Mouse (Mus musculus) right cerebral cortex, postnatal 25 days (tissue): ENCODE measurements at regions not wholly inside any gene's neighbourhood (a gene's known extent, or its start where the extent isn't known, plus 50 kb on each side); places are given as distances from the start of the nearest gene placed in this dataset.

ENCODE experiments used
- DNase-seq: peaks from one replicate; pipeline ENCODE4 v3.0.0; 2022

DNA sequence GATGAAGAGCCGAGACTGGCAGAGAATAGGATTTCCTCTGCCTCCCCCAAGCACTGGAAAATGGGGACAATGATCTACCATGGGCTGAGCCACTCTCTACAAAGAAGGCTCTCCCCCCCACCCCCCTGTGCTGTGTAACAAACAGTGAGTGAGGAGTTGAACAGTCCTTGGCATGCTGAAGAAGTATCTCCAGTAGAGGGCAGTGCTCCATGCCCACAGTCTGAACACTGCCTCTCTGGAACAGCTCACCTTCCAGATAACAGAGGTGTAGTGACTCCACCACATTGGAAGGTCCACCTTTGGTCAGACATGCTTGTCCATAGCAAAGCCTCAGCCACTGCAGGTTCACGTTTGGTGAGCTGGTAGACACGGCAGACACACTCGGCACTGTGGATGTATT is 85.2 kb upstream of the Bach2 start:
- DNase-seq = no peak

GRCm38 (mm10) chr4:32156965-32157364 is 81.6 kb upstream of the Bach2 start:
- no peak for DNase-seq

- DNase-seq = no peak
These were observed 80.2 kb upstream of the Bach2 start for GRCm38 (mm10) chr4:32158451-32158850.

- DNase-seq = no peak
These were observed 79.7 kb upstream of the Bach2 start for GRCm38 (mm10) chr4:32158886-32159285.

DNA sequence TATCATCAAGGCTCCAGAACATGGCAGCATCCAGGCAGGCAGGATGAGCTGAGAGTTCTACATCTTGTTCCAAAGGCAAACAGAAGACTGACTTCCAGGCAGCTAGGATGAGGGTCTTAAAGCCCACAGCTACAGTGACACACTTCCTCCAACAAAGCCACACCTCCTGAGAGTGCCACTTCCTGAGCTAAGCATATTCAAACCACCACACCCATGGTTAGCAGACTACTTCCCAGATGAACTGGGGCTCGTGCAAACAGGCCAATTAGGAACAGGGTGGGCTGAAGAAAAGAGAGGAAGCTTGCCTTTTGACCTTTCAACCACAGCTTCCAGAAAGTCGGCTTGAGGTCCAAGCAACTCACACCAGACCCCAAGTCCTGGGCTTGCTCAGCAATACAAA is 77.8 kb upstream of the Bach2 start:
- no peak for DNase-seq

- DNase-seq = no peak
These were observed 76.5 kb upstream of the Bach2 start for GRCm38 (mm10) chr4:32161871-32162656.

DNA sequence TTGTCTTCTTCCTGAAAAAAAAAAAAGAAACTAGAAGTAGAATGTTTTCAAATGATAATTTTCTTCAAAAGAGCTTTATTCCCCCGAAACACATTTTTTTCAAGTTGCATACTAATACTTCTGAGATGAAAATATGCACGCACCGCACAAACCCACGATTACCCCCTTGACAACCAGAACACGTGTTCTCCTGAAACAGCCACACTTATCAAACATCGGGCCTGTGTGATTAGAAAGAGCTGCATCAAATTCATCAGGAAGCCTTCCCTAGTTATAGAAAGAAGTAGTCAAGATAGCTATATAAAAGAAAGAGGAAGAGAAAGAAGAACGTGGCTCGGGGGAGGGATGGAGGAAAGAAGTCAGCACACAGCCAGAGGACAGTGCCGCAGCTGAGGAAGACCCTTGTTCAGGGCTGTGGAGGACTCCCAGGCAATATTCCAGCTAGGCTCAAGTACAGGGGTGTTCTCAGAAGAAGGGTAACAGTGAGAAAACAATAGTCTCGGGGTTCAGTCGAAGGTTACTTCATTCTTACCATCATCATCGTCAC is 75.8 kb upstream of the Bach2 start:
- no peak for DNase-seq

GRCm38 (mm10) chr4:32164081-32164641 is 74.4 kb upstream of the Bach2 start:
- no peak for DNase-seq

- DNase-seq = no peak
These were observed 73.8 kb upstream of the Bach2 start for GRCm38 (mm10) chr4:32164736-32165241.

DNA sequence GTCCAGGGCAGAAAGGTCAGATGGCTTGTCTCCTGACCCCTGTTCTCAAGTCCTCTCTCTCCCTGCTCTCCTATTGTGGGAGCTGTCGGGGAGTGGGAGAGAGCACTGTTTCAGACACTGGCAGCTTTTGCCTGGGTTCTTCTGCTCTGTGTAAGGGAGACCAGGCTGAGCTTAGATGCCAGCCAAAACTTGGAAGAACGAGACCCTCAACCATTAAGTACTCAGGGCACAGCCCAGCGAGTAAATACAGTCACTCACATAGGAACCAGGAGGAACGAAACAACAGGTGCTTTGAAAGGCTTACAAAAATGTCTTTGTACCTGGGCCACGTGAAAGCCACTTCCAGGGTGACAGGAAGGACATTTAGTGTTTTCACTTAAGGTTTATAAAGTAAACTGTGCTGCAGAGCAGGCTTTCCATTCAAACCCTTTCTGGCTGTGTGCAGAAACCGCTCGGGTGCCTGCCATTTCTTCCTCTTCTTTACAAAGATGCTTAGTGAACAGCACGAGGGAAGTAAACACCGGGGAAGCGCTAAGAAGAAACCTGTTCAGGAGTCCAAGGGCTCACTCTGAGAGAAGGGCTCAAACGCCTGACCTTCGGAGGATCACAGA is 72.6 kb upstream of the Bach2 start:
- DNase-seq = no peak

- DNase-seq = no peak
These were observed 71.5 kb upstream of the Bach2 start for GRCm38 (mm10) chr4:32167151-32167550.

DNA sequence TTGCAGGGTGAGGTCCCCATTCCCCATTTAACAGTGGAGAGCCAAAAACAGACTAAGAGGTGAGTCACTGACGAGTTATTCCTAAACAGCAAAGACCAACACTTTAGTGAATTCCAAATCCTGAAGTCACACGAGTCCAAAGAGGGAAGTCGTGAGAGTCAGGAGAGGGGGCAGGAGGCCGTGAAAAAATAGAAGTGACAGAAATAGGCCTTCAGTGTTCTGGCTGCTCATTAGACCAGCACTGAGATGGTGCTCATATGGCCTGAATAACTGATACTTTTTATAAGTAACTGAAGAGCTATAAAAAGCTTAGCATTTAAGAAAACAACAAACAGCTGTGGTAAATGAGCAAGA is 68.5 kb upstream of the Bach2 start:
- DNase-seq = no peak

- no peak for DNase-seq
These were observed 68.0 kb upstream of the Bach2 start for GRCm38 (mm10) chr4:32170460-32171192.

- DNase-seq = no peak
These were observed 67.3 kb upstream of the Bach2 start for GRCm38 (mm10) chr4:32171291-32171690.

DNA sequence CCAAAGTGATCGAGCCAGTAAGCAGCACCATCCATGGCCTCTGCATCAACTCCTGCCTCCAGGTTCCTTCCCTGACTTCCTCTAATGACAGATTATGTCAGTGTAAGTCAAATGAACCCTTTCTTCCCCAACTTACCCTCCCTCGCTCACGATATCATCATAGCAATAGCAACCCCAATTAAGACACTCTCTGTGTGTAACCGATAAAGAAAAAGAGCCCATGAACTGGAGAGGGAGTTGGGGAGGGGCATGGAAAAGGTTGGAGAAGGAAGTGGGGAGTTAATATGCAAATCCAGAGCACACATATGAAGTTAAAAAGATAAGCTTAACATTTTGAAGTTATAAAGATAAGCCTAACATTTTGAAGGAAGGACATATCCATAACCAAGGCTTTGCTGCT is 65.6 kb upstream of the Bach2 start:
- no peak for DNase-seq

DNA sequence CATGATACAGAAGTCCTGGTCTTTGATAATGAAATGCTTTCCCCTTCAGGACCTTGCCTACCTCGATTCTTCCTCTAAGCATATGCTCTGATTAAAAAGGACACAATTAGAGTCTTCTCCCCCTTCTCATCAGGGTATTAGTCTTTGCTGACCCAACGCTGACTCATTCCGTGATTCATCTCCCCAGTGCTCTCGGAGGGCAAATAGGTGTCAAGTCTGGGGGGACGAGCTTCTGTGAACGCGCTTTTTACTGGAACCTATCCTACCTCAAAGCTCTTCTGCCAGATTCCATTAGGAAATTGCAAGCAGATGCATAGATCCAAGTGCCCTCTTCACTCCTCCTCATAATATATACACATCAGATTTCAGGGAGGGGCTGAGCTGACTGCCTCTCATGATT is 63.8 kb upstream of the Bach2 start:
- no peak for DNase-seq

DNA sequence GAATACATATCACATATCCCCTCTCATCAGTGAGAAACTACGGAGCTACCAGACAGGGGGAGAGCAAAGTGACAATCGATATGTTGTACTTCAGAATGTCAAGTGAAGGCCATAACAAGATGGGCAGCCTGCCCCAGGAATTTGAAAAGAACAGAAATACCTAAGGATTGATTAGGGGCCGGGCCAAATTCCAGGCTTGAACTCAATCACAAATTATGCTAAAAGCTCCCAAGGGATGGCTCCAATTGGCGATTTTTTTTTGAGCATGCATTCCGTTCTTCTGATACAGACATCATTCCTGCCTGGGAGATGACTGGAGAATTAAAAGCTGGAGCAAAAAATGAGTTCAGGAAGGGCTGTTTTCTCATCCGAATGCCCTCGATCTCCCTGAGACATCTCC is 63.4 kb upstream of the Bach2 start:
- DNase-seq = no peak

DNA sequence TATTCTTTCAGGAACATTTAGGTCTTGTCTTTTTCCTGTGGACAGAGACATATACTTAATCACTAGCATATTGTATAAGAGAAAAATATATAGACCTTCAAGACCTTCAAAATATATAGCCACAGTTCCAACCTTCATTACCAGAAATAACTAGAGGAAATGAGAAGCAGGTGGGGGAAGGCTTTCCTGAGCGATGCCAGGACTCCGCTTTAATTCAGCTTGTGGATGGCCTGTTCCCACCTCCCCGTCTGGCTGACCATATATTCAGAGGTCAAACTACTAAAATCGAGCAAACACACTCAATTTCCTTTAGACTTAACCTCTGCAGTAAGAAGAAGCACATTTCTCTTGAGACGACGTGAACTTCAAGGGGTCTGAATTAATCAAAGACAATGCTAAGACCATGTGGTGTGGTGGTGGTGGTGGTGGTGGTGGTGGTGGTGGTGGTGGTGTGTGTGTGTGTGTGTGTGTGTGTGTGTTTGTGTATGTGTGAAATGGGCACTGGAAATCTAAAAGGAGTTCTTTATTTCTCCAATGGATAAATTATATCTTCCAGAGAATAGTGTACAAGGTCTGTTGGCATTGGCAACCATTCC is 62.7 kb upstream of the Bach2 start:
- DNase-seq = no peak

DNA sequence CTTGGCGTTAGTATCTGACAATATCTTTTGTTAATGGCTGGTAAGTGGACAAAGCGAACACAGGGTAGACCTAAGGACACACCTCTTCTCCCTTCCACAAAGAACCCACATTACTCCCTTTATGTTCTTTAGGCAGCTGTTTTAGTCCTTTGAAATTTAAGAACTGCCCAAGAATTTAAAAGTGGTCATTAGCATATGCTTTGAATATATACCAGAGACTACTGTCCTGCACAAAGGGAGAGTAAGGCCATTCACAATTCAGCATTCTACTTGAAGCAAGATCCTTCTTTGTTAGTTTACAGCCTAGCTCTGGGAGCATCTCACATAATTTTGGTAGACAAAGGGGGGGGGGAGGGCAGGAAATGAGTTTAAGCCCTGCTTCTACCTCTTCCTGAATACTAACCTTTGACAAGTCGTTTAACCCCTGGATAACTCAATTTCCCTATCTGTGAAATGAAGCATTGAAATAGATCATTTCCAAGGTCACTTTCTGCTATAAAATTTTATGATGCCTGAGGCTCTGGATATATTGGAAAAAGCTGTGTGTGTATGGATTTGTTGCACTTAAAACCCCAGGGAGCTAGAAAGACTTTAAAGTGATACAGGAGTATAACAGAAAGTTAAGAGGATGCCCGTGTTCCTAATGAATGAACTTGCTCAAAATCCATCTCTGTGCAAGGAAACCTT is 62.0 kb upstream of the Bach2 start:
- no peak for DNase-seq

GRCm38 (mm10) chr4:32177933-32178639 is 60.5 kb upstream of the Bach2 start:
- DNase-seq = no peak

- no peak for DNase-seq
These were observed 58.8 kb upstream of the Bach2 start for GRCm38 (mm10) chr4:32179707-32180241.
